Mouse (Mus musculus) thymus, postnatal 14 days (tissue): ENCODE results near the gene Rps25.
"Not testable (repeated sequence)": the region's sequence is repeated elsewhere in the genome, so short reads cannot be mapped to it uniquely, and the experiment has no call there.

ENCODE experiments used
- DNase-seq: peaks from one replicate; pipeline ENCODE4 v3.0.0; 2021

Gene Rps25

DNA sequence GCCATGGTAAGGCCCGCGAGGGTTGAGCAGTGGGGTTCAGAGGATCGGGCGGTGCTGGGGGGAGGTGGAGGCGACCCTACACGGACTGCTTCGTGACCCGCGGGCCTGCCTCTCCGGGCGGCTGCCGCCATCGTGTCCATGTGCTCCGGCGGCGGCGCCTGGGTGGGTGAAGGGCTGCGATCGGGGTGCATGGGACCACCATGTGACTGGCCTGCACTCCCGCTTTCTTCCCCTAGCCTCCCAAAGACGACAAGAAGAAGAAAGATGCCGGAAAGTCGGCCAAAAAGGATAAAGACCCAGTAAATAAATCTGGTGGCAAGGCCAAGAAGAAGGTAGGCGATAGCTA is 786 bp downstream of the Rps25 start:
- DNase-seq: no peak

DNA sequence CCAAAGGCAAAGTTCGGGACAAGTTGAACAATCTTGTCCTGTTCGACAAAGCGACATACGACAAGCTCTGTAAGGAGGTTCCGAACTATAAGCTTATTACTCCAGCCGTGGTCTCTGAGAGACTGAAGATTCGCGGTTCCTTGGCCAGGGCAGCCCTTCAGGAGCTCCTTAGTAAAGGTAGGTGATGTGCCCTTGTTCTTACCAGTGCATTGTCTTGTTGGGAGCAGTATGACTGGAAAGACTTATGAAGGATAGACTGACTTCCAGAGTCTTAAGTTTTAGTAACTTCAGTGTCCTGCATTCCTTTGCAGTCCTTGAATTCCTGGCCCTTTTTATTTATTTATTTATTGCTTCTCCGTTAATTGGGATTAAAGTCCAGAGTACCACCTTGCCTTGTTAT is 1.8 kb downstream of the Rps25 start:
- DNase-seq: not testable (repeated sequence)

DNA sequence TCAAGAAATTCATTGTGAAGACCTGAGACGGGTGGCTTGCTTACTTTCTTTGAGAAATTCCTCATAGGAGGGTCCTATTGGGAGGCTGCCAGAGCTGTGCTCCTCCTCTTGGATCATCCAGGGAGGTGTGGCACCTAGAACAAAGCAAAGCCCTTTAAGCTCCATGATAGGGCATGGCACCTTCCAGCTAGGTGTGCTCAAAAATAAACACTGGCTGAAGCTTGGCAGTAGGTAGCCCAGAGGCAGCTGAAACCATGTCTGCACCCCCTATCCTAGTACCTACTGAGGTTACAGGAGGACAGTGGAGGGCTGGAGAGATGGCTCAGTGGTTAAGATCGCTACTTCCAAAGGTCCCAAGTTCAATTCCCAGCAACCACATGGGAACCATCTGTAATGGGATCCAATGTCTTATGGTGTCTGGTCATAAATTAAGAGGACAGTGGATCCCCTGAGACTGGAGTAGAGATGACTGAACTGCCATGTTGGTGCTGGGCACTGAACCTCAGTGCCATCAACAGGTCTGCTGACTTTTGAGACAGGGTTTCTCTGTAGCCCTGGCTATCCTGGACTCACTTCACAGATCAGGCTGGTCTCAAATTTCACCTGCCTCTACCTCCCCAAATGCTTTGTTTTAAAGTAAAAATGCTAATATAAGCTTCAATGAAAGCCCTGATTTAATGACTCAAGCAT is 3.9 kb downstream of the Rps25 start:
- DNase-seq: no peak

DNA sequence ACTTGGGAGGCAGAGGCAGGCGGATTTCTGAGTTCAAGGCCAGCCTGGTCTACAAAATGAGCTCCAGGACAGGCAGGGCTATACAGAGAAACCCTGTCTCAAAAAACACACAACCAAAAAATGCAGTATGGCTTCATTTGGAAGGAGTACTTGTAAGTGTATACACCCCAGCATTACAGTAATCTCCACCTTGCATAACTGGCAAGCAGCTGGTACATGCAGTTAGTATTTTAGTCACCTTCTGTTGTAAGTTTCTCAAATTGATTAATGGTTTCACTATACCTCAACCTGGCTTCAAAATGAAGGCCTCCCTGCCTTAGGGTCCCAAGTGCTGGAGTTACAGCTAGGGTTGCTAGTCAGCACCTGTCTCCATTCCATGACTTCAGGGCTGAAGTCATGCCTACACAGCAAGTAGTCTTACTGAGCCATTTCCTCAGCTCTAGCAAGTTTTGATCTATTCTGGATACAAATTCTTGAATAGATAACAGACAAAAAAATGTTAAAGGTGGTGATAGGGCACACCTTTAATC is 4.7 kb downstream of the Rps25 start:
- DNase-seq: no peak

DNA sequence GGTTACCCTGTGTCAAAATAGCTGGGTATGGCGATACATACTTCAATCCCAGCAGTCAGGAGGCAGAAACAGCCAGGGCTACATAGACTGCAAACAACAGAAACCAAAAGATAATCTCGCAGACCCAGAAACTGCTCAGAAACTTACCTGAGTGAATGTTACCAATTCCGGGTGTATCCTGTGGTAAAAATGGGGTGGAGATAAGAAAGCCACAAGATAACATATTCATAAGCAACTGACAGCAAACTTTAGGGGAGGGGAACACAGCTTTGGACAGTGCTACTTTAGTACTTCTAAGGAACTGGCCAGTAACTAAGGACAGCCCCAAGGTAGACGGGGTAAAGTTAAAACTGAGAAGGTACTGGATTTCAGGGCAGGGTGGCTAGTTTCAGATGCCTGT is 5.4 kb downstream of the Rps25 start:
- no peak for DNase-seq

DNA sequence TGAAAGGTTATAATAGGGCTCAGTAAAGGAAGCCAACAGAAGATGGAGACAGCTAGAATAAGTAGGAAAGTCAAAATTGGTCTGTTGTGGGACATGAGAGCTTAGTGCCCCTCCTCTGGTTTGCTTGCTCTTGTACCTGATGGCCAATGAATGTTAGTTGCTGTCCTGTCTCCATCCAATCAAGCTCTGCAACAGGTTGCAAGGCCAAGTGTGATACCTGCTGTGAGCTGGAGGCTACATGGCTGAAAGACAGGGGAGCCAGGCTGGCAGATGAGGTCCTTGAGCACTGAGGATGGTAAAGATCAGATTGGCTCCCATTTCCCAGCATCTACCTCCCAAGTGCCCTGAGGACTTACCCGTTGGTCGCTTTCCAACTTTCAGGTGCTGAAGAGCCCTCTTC is 5.8 kb downstream of the Rps25 start:
- no peak for DNase-seq

DNA sequence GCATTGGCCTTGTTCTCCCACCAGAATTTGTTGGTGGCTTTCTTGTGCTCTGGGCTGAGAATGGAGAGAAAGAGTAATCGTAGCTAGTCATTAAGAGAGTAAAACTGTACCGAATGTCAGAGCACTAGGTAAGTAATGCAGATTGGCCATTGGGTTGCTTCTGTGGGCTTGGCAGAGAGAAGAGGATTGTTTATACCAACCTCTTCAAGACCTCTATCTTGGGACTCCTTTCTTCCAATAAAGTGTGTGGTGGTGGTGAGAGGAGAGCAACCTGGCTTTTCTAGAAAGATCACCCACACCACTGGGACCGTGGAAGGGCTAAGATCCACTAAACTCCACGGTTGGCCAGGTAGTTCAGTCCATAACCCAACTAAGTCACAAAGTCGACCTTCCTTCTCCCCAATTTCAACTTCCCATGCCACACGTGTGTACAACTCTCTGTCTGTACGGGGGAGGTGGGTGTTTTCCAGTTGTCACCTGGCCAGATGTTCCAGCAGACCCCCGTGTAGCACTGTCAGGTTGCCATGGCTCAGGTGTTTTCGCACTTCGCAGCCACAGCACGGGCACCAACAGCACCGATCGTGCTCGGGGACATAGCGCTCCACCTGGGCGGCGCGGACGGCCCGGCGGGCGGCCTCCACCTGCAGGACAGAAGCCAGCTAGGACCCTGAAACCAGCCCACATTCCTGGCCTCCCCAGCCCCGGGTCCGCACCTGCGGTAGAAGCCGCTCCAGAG is 10.4 kb downstream of the Rps25 start:
- DNase-seq: no peak

DNA sequence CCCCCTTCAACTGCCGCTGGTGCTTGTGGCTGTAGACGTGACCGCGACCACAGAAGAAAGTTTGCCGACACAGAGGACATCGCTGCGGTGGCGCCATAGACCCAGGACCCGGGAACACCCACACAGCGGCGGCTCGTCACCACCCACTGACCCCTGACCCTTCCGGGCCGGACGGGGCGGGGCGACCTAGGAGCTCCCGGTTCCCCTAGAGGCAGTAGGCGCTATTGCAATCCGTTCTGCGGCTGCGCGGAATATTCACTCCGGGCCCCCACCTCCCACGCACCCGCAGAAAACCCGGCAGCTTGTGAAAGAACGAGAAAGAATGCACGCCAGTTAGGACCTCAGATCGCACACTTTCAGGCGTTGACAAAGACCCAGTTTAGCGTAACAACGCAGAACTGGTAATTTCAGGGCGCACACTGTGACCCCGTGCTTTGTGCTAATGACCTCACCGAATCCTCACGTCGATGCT is 11.0 kb downstream of the Rps25 start:
- DNase-seq: peak; percentile 93

DNA sequence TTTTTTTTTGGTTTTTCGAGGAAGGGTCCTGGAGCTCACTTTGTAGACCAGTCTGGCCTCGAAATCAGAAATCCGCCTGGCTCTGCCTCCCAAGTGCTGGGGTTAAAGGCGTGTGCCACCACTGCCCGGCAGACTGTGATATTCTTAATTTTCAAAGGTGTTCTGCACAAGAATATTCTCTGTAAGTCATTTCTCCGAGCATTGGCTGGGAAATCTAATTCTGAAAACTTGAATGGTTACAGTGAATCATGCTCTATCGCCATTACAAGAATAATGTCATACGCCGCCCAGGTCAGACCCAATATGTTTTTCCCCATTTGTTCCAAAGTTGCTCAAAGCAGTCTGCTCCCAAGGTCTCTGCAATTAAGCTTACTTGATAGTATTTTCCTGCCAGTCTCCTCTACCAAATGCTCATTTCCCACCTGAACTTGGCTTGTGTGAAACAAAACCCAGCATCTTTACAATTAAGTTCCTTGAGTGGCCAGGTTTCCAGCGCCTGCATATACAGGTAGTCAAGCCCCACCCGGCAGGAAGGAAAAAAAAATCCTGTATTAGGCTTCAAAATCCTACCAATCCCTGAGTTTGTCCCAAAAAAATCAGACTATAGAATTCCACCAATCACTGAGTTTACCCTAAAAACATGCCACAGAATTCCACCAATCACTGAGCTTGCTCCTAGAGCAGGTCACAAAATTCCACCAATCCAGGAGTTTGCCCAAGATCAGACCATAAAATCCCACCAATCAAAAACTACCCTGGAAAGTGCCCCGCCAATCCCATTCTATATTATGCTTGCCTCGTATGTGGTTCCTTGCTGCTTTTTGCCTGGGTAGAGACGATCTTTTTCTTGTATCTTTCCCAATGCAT is 11.8 kb downstream of the Rps25 start, which contains the start of gene Ccdc84:
Gene Ccdc84, minus strand, starts transcription at position 51 of the 867 bp plus-strand sequence.
- DNase-seq: no peak

DNA sequence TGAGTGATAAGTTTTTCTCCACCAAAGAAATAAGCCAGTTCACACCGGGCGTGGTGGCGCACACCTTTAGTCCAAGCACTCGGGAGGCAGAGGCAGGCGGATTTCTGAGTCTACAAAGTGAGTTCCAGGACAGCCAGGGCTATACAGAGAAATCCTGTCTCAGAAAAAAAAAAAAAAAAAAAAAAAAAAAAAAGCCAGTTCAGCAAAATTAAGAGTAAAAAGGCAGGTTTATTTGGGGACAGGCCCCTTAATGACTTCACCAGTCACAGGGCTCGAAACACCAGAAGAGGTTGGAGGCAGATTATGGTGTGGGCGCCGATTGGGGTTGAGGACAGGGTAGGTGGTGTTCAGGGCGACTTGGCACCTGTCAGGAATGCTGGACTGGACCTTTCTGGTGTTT is 12.8 kb downstream of the Rps25 start:
- not testable (repeated sequence) for DNase-seq

DNA sequence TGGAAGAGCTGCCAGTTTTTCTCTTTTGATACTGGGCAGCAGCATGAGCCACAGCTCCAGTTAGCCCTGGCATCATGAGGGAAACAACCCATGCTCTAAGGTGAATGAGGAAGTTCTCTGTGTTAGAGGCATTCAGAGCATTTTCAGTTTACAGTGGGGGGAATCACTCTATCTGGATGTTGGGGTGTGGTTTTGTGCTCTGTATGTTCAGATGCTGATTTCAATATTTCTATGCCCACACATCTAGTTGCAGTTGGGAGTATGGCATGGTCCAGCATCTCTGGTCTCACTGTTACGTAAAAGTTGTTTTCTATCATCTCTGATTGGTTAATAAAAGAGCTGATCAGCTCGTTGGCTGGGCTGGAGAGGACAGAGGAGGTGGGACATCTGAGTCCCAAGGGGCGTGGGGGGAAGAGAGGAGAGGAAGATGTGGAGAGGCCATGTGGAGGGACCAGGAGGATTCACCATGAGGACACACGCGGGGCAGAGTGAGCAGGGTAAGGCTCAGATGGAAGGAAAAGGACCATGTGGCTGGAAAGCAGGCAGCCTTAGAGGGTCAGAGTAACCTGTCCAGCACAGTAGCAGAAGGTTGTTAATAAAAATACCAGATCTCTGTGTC is 13.4 kb downstream of the Rps25 start:
- no peak for DNase-seq

DNA sequence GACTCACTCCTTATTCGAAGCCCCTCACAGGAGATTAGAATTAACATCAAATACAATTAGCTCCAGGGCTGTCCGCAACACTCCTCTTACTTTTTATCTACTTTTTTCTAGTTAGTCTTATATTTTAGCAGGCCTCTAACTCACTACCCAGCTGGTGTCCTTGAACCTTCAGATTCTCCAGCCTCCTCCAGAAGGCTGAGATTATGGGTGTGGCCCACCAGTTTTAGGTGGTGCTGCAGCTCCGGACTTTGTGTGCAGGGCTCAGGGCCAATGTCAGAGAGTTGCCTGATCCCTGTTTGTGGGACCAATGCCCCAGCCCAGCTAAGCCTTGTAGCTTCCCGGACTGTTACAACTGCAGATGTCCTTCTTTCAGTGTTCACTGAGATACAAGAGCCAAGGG is 16.6 kb downstream of the Rps25 start:
- DNase-seq: no peak

DNA sequence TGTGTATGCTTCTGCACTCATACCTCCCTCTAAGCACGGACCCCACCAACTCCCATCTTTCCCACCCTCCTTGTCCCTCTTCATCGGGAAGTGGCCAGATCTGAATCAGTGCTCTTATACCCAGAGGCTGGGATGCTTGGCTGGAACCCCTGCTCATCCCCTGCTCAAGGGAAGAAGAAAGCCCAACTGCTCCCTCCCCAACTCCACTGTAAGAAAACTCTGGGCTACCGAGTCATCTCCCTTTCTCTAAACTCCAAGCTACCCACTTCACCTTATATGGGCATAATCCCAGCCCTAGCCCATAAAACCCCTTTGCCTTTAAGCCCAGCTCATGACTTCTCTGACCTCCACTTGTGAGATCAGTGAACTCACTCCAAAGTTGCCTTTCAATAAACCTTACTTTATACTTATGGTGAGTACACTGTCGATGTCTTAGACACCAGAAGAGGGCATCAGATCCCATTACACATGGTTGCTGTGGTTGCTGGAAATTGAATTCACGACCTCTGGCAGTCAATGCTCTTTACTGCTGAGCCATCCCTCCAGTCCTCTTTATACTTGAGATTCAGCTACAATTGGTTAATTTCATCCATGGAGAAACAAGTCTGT is 25.7 kb downstream of the Rps25 start:
- DNase-seq: no peak

DNA sequence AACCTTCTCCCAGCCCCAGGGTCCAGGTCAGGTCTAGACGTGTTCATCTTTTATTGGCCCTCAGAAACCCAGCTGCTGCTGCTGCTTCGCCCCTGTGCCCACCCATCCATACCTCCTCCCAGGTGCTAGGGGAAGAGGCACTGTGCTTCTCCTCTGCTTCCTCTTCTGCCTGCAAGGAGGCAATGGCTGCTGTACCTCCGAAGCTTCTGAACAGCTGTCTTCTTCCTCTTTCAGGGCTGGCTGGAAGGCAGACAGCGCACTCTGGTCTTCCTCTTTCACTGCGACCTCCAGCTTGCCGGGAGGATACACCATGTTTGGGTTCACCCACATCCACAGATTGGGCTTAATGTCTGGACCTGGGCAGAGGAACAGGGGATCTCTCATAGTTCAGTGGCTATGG is 28.8 kb downstream of the Rps25 start:
- DNase-seq: peak; percentile 31

DNA sequence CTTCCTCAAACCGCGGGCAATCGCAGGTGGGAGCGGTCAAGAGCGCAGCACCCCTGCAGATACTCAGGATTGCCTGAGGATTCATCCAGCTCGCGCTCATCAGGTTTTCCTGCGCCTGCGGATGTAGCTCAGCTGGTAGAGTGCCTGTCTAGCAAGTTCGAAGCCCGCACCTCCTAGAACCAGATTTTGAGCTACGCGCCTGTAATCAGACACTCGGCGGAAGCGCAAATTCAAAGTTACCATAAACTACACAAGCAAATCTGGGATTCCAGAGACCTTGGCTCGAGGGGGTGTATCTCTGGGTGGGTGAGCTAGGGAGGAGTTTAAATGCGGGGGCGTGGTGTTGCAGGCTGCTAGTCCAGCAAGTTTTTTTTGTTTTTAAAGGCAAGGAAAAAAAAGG is 34.0 kb downstream of the Rps25 start, which contains the start of gene Foxr1:
Gene Foxr1, minus strand, starts transcription at position 176 of the 400 bp plus-strand sequence.
- DNase-seq: no peak

DNA sequence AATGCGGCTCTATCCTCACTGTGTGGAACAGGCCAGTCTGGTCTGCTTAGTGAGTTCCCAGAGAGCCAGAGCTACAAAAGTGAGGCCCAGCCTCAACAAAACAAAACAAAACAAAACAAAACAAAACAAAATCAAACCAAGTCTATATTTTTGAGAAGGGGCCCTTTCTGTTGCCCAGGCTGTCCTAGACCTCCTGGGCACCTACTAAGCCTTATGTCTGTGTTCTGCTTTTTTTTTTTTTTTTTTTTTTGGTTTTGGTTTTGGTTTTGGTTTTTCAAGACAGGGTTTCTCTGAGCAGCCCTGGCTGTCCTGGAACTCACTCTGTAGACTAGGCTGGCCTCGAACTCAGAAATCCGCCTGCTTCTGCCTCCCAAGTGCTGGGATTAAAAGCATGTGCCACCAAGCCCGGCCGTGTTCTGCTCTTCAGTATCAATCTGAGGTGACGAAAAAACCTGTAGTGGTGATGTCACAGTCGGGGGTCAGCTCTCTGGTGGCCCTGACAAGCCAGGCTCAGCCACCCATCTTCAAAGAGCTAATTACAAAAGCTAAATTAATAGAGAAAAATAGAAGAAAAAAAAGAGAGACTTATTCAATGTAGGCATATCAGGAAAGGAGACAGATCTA is 37.6 kb downstream of the Rps25 start:
- not testable (repeated sequence) for DNase-seq

DNA sequence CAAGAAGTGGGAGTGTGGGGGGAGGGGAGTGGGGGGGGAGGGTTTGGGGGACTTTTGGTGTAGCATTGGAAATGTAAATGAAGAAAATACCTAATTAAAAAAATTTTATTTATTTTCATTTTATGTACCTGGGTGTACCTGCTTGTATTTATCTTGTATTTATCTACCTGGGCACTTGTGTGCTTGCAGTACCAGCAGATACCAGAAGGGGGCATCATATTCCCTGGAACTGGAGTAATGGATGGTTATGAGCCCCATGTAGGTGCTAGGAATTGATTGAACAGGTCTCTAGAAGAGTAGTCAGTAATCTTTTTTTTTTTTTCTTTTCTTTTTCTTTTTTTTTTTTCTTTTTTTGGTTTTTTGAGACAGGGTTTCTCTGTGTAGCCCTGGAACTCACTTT is 43.4 kb downstream of the Rps25 start:
- peak; percentile 40 for DNase-seq

DNA sequence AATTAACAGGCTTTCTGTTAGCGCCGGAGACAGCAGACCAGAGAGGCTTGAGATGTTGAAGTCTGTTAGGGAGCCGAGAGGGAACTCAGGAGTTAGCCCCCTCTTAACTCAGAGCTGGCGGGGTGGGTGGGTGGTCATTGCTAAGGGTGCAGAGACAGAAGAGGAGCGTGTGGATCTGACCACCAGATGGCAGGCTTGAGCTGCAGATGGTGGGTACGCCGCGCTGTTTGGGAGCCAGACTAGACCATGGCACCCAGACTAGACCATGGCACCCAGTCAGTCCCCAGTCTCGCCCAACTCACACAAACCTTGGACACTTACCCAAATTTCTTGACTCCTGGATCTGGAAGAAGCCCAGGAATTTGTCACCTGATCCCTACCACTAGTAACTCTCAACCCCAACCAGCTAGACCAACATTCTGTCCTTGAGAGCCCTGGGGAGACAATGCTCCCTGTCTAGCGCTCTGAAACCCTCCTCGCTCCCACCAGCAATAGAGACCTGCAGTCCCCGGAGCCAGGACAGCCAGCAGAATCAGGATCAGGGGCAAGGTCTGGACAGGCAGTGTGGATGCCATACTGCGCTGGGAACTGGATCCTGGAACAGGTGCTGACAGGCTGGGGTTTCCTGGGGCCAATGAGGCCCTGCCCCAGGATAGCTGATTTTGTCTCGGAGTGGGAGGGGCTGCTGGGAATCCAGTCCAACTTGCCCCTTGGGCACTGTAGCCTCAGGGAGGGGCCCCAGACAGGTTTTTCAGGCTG is 47.4 kb downstream of the Rps25 start:
- DNase-seq: peak; percentile 88

DNA sequence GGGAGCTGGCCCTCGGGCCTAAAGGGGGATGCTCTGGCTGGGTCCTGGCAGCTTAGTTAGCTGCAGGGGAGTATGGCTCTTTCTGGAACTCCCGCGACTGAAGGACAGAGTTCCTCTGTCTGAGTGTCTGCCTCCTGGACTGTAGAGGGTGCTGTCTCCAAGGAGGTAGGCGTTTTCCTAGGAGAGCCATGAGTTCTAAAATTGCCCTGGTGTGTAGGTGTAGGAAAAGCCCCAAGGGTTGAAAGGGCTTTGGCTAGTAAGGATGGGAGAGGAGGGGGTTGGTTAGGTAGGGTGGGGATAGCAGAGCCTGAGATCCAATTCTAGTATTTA is 47.9 kb downstream of the Rps25 start, which contains the start of gene Upk2:
Gene Upk2, minus strand, starts transcription at position 86 of the 330 bp plus-strand sequence.
- DNase-seq: no peak

DNA sequence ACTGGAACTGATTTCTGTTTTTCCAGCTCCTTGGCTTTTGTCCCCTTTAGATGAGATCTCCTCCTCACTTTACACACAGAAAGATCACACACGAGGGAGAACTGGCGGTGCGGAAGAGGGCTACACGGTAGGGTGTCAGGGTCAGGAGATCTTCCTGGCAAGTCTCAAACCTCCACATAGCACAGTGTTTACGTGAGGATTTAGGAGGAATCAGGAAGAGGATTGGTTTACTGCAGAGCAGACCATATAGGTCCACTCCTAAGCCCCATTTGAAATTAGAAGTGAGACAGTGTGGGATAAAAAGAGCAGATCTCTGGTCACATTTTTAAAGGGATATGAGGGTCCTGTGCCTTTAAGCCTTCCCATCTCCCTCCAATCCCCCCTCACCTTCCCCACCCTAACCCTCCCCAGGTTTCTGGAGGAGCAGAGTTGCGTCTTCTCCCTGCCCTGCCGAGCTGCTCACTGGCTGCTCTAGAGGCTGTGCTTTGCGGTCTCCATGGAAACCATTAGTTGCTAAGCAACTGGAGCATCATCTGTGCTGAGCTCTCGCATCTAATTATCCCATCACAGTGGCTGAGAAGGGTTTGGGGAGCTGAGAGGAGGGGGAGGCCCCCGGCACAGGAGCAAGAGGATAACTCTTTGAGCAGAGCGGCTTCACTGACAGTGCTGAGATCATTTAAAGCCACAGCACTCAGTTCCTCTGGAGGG is 50.2 kb downstream of the Rps25 start:
- no peak for DNase-seq
